Mouse (Mus musculus) mature B cell (primary cell): ENCODE data around the gene Aip.
"Not testable (repeated sequence)": the region's sequence is repeated elsewhere in the genome, so short reads cannot be mapped to it uniquely, and the experiment has no call there.

ENCODE experiments used
- in situ Hi-C: fragments of 300-500 bp; cut with MboI; formaldehyde crosslinking; loops from 2 replicates; pipeline ENCODE4 v1.14.3; 2019

Gene Aip

GRCm38 (mm10) chr19:4135963-4136345 lies 10.3 kb upstream of the Aip start:
- in situ Hi-C loops = not testable (repeated sequence)

DNA sequence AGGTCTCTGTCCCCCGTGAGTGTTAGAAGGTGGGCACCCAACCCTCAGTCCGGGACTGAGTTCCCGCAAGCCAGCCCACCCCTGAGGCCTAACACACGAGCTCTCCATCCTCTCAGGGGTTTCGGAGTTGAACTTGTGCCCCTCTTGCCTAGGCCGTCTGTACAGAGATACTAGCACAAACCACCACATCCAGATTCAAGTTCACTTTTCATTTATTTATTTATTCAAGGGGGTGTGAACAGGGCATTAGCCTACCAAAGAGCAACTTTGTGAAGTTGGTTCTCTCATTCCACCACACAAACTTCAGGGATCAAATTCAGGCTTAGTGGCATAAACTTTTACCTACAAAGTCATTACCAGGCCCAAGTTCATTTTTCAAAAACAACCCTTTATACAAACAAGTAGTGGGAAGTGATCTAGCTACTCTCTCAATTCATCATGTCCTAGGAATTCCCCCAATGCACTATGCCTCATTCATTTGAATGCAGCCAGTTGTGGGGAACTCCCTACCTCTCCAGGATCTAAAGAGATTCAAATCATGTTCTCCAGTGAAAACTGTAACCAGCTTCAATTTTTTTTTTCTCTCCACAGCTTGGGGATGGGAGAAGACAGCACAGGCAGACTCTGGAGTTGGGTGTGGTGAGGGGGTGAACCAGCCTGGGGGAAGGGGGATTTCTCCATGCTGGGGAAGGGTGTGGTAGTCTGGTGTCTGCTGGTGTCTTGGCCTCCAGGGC lies 9.7 kb upstream of the Aip start:
- in situ Hi-C loops = not testable (repeated sequence)

GRCm38 (mm10) chr19:4134354-4134753 lies 8.7 kb upstream of the Aip start:
- in situ Hi-C loops = no loop called here

DNA sequence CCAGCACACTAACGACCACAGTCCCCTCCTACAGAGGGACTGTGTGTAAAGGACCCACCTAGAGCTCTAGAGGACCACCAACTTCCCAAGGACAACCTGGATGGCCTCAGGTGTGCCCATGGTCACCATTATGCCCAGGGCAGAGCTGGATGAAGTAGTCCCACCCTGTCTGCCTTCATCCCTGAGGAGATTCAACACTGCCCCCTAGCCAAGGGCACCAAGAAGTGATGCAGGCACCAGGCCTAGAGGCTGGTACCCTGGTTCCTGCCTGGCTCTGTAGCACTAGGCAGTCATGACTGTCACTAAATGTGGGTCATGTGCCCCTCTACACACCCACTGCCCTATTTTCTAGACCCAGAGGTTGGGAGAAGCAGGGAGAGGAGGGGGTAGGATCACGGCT lies 6.1 kb upstream of the Aip start:
- in situ Hi-C loops = no loop called here

GRCm38 (mm10) chr19:4131075-4131474 lies 5.4 kb upstream of the Aip start:
- in situ Hi-C loops = no loop called here

GRCm38 (mm10) chr19:4130106-4130505 lies 4.4 kb upstream of the Aip start:
- in situ Hi-C loops = no loop called here

GRCm38 (mm10) chr19:4129462-4129861 lies 3.8 kb upstream of the Aip start:
- in situ Hi-C loops = no loop called here

- in situ Hi-C loops = no loop called here
These were observed 1.3 kb upstream of the Aip start for GRCm38 (mm10) chr19:4126759-4127495.

DNA sequence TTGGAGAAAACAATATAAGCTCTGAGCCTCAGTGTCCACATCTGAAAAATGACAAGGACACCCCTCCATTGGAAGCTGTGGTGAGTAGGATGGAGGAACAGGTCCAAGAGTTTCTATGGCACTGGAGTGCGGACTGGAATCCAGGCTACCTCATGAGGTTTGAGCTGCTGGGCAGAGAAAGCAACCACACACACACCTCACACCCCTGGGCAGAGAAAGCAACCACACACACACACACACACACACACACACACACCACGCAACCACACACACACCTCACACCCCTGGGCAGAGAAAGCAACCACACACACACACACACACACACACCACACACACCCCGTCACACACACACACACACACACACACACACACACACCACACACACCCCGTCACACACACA lies 390 bp downstream of the Aip start:
- in situ Hi-C loops = not testable (repeated sequence)

GRCm38 (mm10) chr19:4124432-4124831 lies 1.2 kb downstream of the Aip start:
- in situ Hi-C loops = no loop called here

DNA sequence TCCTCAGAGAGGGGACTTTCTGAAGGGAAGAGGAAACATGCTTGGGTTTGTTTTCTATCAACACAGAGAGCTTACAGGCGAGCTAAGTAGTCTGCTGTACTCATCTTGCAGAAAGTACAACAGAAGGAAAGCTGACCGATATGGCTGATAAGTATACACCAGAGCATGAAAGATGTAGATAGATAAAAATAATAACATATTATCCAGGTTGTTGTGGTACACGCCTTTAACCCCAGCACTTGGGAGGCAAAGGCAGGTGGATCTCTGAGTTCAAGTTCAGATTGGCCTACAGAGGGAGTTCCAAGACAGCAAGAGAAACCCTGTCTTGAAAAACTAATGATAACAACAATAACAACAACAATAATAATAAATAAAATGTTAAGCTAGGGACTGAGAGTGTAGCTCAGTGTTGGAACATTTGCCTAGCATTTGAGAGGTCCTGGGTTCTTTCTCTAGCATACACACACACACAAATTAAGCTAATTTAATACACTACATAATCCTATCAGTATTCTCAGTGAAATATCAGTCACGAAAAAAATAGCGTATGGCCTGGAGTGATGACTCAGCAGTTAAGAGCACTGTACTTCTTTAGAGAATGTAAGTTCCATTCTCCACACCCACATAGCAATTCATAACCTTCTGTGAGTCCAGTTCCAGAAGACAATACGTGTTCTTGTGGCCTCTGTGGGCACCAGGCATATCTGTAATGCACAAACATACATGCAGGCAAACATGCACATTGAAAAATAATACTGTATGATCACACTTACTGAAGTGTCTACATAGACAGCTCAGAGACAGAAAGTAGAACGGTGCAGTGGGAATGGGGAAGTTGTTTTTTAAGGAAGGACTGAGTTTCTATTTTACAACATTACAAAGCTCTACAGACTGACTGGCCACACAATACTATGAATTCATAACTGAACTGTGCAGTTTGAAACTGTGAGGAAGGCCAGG lies 3.0 kb downstream of the Aip start:
- in situ Hi-C loops = no loop called here

GRCm38 (mm10) chr19:4121896-4122295 lies 3.8 kb downstream of the Aip start:
- in situ Hi-C loops = not testable (repeated sequence)

DNA sequence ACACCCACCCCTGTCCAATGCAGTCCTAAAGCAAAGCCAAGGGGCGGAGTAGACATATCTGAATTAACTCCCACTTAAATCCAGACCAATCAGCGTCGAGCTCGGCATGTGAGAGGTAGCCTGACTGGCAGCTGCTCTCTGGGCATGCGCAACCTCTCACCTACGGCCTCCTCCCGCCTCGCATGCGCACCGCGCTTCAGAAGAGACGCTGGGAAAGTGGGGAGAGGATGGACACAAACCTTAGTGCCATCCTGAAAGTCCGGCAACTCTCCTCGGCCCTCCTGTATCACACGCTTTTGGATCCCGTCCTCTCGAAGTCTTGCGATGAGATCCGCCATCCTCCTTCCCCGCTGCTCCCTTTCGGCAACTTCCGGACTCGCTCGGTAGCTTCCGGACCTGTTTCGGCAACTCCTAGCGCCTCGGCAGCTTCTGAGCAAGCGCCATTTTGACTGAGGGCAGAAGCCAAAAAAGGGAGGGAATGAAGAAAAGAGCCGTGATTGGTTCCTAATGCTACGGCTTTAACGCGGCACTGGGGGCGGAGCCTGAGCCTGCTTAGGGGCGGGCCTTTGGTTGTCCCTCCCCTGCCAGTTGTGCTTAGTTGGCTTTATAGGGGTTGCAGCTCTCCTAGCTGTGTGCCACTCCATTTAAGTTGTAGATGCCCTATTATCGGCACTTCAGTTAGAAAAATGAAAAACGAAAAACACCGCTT lies 4.4 kb downstream of the Aip start:
- in situ Hi-C loops = no loop called here

GRCm38 (mm10) chr19:4120496-4120895 lies 5.2 kb downstream of the Aip start:
- in situ Hi-C loops = no loop called here

DNA sequence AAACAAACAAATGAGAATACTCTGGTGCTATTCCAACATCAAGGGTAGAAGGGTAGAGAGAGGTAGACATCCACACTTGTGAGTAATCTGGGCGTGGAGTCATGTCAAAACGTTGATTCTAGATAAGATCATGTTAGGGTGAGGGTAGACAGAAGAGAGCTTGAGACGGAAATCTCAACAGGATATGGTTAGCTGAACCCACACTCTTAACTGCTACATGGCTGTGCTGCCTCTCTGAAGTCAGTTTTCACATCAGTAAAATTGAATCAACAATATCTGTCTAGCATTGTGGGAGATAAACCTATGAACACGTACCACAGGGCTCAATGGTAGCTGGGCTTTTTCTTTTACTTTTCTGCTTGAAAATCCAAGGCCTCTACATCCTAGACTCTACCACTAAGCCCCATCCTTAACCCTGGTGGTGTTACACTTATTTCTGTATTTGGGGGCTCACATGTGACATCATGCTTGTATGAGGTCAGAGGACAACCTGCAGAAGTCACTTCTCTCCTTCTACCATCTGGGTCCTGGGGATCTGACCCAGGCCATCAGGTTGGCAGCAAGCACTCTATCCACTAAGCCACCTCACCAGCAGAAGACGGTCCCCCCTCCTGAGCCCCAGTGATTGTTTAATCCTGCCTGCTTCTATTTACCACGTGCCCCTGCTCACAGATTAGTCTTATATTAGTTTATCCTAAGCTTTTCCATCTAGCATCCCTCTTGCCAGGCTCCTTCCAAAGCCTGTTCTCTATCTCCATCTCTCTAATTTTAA lies 5.8 kb downstream of the Aip start:
- in situ Hi-C loops = no loop called here

GRCm38 (mm10) chr19:4118350-4118749 lies 7.3 kb downstream of the Aip start:
- in situ Hi-C loops = no loop called here

GRCm38 (mm10) chr19:4117006-4117405 lies 8.7 kb downstream of the Aip start:
- in situ Hi-C loops = no loop called here

- in situ Hi-C loops = no loop called here
These were observed 9.8 kb downstream of the Aip start for GRCm38 (mm10) chr19:4115816-4116215.

DNA sequence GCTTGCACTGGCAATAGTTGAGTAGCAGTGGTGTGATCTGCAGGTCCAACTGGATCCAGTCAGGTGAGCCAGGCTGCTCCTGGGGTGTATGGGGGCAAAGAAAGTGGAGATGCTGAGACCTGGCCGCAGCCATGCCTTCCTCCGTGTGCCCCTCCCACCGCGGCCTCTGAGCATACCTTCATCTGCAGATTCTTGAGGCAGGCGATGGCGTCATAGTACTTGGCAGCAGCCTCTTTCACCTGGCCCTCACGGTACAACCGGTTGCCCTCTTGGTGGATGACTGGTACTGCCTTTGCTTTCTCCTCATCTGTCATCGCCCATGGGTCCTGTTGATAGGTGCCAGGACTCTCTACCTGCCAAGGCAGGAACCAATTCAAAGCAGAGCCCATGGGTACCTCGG lies 10.5 kb downstream of the Aip start:
- in situ Hi-C loops = no loop called here

- in situ Hi-C loops = no loop called here
These were observed 11.1 kb downstream of the Aip start for GRCm38 (mm10) chr19:4114551-4114950.

DNA sequence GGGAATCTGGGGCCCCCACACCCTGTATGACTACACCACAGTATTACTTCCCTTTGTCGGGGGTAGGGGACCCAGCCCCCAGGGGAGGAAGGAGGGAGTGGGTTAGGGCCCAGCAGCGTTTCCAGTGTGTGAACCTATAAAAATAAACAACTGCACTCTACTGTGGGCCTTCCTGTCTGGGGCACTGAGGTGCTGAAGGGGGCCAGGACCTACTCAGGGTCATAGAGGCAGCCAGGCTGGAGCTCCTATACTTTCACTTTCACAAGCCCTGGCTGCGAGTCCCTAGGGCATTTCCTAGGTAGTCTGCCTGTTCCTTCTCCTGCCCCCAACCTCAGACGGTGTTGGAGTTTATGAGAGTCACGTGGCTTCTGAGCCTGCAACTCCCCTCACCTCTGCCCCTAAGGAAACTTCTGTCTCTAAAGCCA lies 11.8 kb downstream of the Aip start:
- in situ Hi-C loops = no loop called here
